Mouse (Mus musculus): ENCODE results near the gene Adcyap1. TPM values are rescaled to one million over a fixed set of nuclear protein-coding genes. Genes with fewer than 3 reads are reported as not detected.

The Adcyap1 gene
- polyA plus RNA-seq, 1 experiment = 0.77 TPM

DNA sequence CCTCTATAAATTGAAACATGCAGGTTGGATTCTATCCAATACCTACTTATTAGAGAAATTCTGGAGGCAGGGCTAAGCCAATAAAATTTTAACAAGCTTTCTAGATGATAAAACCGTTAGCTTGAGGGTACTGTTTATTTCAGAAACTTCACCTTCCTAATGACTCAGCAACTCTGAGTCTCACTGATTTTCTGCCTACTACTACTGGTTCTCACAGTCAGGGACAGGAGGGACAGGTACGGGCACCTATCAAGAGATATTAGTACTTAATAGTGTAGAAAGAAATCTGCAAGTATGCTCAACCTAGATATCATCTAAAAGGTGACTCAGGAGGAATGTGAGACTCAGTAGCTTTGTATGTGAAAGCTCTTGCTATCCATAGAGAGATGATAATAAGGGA is 19.8 kb downstream of the Adcyap1 start:
- Histone ChIP-seq H3K36me3 (ENCODE audit: control insufficient read depth, insufficient read depth, low read length) (no peaks in the 10 kb centered on the region), H3K27ac (ENCODE audit: control insufficient read depth, insufficient read depth, low read length) (no peak overlapping the region), H3K4me1 (replicated peaks; ENCODE audit: control insufficient read depth, insufficient read depth, low read length) (no peaks in the 10 kb centered on the region), H3K4me3 (ENCODE audit: control insufficient read depth, insufficient read depth, low read length) (no peak overlapping the region), H3K27me3 (ENCODE audit: control insufficient read depth, insufficient read depth, low read length) (no peaks in the 10 kb centered on the region)
- WGBS = 67% methylated on average over 2 of the region's 2 CpGs
- TF ChIP-seq POLR2A (IDR thresholded peaks at IDR 0.05; ENCODE audit: control insufficient read depth, extremely low read depth, insufficient read depth, low read length, poor library complexity) (no peak), CTCF (IDR thresholded peaks at IDR 0.05; ENCODE audit: borderline replicate concordance, control insufficient read depth, extremely low read depth, insufficient read depth, low read length, poor library complexity) (no peak)
- no peak for DNase-seq

DNA sequence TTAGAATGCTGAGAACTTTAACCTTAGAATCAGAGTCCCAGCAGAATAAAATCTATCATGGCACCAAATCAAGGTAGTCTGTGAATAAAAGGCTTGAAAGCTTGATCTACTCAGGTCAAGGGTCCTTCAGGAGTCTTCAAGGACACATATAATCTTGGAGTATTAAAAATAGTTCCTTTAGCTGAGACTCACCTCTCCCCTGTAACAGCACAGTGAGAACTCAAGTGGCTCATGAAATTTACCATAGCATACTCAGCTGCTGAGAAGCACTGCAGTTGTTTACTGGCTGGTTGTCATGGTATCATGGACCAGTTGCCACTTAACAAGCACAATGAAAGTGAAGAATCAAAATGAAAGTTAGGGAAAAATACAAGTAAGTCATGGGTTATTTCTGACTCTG is 38.5 kb downstream of the Adcyap1 start:
- no peak for TF ChIP-seq POLR2A (IDR thresholded peaks at IDR 0.05; ENCODE audit: control insufficient read depth, extremely low read depth, insufficient read depth, low read length, poor library complexity)
- TF ChIP-seq CTCF (IDR thresholded peaks at IDR 0.05; ENCODE audit: borderline replicate concordance, control insufficient read depth, extremely low read depth, insufficient read depth, low read length, poor library complexity) = no peak

More for the DNA sequence above, 38.5 kb downstream of the Adcyap1 start:
- Histone ChIP-seq H3K4me1 (replicated peaks; ENCODE audit: control insufficient read depth, insufficient read depth, low read length) (no peaks in the 10 kb centered on the region), H3K27me3 (ENCODE audit: control insufficient read depth, insufficient read depth, low read length) (no peaks in the 10 kb centered on the region), H3K27ac (ENCODE audit: control insufficient read depth, insufficient read depth, low read length) (no peak overlapping the region), H3K36me3 (ENCODE audit: control insufficient read depth, insufficient read depth, low read length) (no peaks in the 10 kb centered on the region), H3K4me3 (ENCODE audit: control insufficient read depth, insufficient read depth, low read length) (no peak overlapping the region)
- DNase-seq = no peak

Data from thymus, adult 2 months (tissue).